Mouse (Mus musculus): ENCODE measurements at regions not wholly inside any gene's neighbourhood (a gene's known extent, or its start where the extent isn't known, plus 50 kb on each side); places are given as distances from the start of the nearest gene placed in this dataset.

DNA sequence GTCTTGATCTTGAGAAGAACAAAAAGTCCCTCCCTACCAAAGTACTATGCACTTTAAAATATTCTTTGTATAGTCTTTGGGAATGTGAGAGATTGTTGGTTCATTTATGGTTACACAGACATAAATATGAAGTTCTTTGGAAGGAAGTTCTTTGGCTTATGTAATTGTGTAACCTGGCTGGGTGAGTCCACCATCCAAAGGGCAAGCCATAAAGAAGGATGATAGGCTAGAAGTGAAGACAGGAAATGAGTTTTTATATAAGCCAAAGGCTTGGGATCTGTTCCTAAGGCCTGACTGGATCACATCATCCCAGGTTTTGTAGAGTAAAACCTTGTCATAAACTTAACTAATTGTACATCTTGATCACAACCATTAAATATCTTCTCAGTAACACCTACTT is 65.0 kb upstream of the Hif1a start:
- Histone ChIP-seq H3K4me2 (ENCODE audit: low read depth) (no peak overlapping the region), H3ac (ENCODE audit: control insufficient read depth, insufficient read length) (no peak overlapping the region), H3K27me3 (ENCODE audit: control insufficient read depth, insufficient read depth, insufficient read length) (no peaks in the 10 kb centered on the region), H3K36me3 (ENCODE audit: control insufficient read depth, insufficient read depth) (no peaks in the 10 kb centered on the region), H3K4me3 (no peak overlapping the region), H3K79me2 (ENCODE audit: control insufficient read depth, insufficient read depth) (no peaks in the 10 kb centered on the region)
- TF ChIP-seq SRF (IDR thresholded peaks at IDR 0.05; ENCODE audit: control insufficient read depth, insufficient read length, low read depth) (no peak), E2F4 (IDR thresholded peaks at IDR 0.05; ENCODE audit: insufficient read depth) (no peak), REST (IDR thresholded peaks at IDR 0.05; ENCODE audit: insufficient read depth, insufficient read length) (no peak), POLR2AphosphoS2 (IDR thresholded peaks at IDR 0.05; ENCODE audit: insufficient read length, low read depth) (no peak), MYOG (IDR thresholded peaks at IDR 0.05; ENCODE audit: control insufficient read depth in 1 of 3, insufficient read depth in 1 of 3, insufficient read length in 2 of 3, low read depth in 2 of 3) (no peak), MAX (IDR thresholded peaks at IDR 0.05; ENCODE audit: low read depth) (no peak), MYOD1 (IDR thresholded peaks at IDR 0.05; ENCODE audit: control insufficient read depth in 1 of 3, insufficient read length in 2 of 3, low read depth in 2 of 3) (no peak), TCF3 (IDR thresholded peaks at IDR 0.05; ENCODE audit: insufficient read length, low read depth) (no peak), TCF12 (IDR thresholded peaks at IDR 0.05; ENCODE audit: insufficient read depth, poor library complexity, severe bottlenecking) (no peak), POLR2A (IDR thresholded peaks at IDR 0.05; ENCODE audit: insufficient read length, low read depth) (no peak), USF1 (IDR thresholded peaks at IDR 0.05; ENCODE audit: low read depth) (no peak), CEBPB (IDR thresholded peaks at IDR 0.05; ENCODE audit: insufficient read depth, poor library complexity, severe bottlenecking) (no peak)

DNA sequence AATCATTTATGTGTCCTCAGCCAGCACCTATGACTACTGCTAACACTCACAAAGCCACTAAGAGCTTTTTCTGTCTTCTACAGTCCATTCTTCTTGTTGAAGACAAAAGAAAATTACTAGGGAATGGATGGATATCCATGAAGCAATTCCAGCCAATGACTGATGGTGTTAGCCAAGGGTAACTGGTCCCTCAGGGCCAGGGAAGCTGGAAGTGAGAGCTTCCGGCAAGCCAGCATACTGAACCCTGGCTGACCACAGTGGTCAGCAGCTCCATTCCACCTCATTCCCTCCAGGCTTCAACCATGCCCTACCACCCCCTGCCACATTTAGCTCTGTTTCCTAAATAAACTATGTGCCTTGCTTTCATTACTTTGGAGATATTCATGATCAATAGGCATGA is 64.1 kb upstream of the Hif1a start:
- H3K27me3 ChIP-seq (ENCODE audit: control insufficient read depth, insufficient read depth, insufficient read length): no peaks in the 10 kb centered on the region
- no peaks in the 10 kb centered on the region for H3K36me3 ChIP-seq (ENCODE audit: control insufficient read depth, insufficient read depth)
- H3K4me3 ChIP-seq: no peak overlapping the region
- H3K79me2 ChIP-seq (ENCODE audit: control insufficient read depth, insufficient read depth): no peaks in the 10 kb centered on the region
- no peak overlapping the region for H3ac ChIP-seq (ENCODE audit: control insufficient read depth, insufficient read length)
- TF ChIP-seq E2F4 (IDR thresholded peaks at IDR 0.05; ENCODE audit: insufficient read depth) (no peak), MYOG (IDR thresholded peaks at IDR 0.05; ENCODE audit: control insufficient read depth in 1 of 3, insufficient read depth in 1 of 3, insufficient read length in 2 of 3, low read depth in 2 of 3) (no peak), CEBPB (IDR thresholded peaks at IDR 0.05; ENCODE audit: insufficient read depth, poor library complexity, severe bottlenecking) (no peak), MAX (IDR thresholded peaks at IDR 0.05; ENCODE audit: low read depth) (no peak), TCF3 (IDR thresholded peaks at IDR 0.05; ENCODE audit: insufficient read length, low read depth) (no peak), MYOD1 (IDR thresholded peaks at IDR 0.05; ENCODE audit: control insufficient read depth in 1 of 3, insufficient read length in 2 of 3, low read depth in 2 of 3) (no peak), POLR2AphosphoS2 (IDR thresholded peaks at IDR 0.05; ENCODE audit: insufficient read length, low read depth) (no peak), REST (IDR thresholded peaks at IDR 0.05; ENCODE audit: insufficient read depth, insufficient read length) (no peak), POLR2A (IDR thresholded peaks at IDR 0.05; ENCODE audit: insufficient read length, low read depth) (no peak), SRF (IDR thresholded peaks at IDR 0.05; ENCODE audit: control insufficient read depth, insufficient read length, low read depth) (no peak), USF1 (IDR thresholded peaks at IDR 0.05; ENCODE audit: low read depth) (no peak), TCF12 (IDR thresholded peaks at IDR 0.05; ENCODE audit: insufficient read depth, poor library complexity, severe bottlenecking) (no peak)
- H3K4me2 ChIP-seq (ENCODE audit: low read depth): no peak overlapping the region

DNA sequence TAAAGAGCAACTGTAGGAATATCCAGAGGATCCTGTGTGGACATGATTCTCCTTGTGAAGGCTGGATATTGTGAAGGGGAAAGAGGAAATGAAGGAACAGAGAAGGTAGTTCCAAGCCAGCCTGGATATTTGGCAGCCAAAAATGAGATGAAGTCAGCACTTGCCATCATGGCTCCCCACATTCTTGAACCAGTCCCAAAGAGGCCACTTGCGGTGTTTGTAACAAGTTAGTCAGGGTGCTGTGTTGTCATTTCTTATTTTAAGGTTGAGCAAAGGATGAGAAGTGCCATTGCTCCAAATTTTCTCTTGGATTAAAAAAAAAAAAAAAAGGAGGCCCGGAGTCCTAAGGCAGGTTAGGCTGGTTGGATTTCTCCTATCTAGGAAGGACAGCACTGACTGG is 63.3 kb upstream of the Hif1a start:
- no peaks in the 10 kb centered on the region for H3K36me3 ChIP-seq (ENCODE audit: control insufficient read depth, insufficient read depth)
- no peak for TF ChIP-seq POLR2AphosphoS2 (IDR thresholded peaks at IDR 0.05; ENCODE audit: insufficient read length, low read depth)
- TF ChIP-seq TCF12 (IDR thresholded peaks at IDR 0.05; ENCODE audit: insufficient read depth, poor library complexity, severe bottlenecking): no peak
- no peak for TF ChIP-seq SRF (IDR thresholded peaks at IDR 0.05; ENCODE audit: control insufficient read depth, insufficient read length, low read depth)
- TF ChIP-seq MAX (IDR thresholded peaks at IDR 0.05; ENCODE audit: low read depth): no peak
- no peak for TF ChIP-seq TCF3 (IDR thresholded peaks at IDR 0.05; ENCODE audit: insufficient read length, low read depth)
- TF ChIP-seq POLR2A (IDR thresholded peaks at IDR 0.05; ENCODE audit: insufficient read length, low read depth): no peak
- no peak for TF ChIP-seq MYOD1 (IDR thresholded peaks at IDR 0.05; ENCODE audit: control insufficient read depth in 1 of 3, insufficient read length in 2 of 3, low read depth in 2 of 3)
- no peak for TF ChIP-seq CEBPB (IDR thresholded peaks at IDR 0.05; ENCODE audit: insufficient read depth, poor library complexity, severe bottlenecking)
- no peak for TF ChIP-seq REST (IDR thresholded peaks at IDR 0.05; ENCODE audit: insufficient read depth, insufficient read length)
- no peak for TF ChIP-seq E2F4 (IDR thresholded peaks at IDR 0.05; ENCODE audit: insufficient read depth)
- TF ChIP-seq MYOG (IDR thresholded peaks at IDR 0.05; ENCODE audit: control insufficient read depth in 1 of 3, insufficient read depth in 1 of 3, insufficient read length in 2 of 3, low read depth in 2 of 3): no peak
- no peak for TF ChIP-seq USF1 (IDR thresholded peaks at IDR 0.05; ENCODE audit: low read depth)
- no peaks in the 10 kb centered on the region for H3K79me2 ChIP-seq (ENCODE audit: control insufficient read depth, insufficient read depth)
- H3K27me3 ChIP-seq (ENCODE audit: control insufficient read depth, insufficient read depth, insufficient read length): no peaks in the 10 kb centered on the region
- H3ac ChIP-seq (ENCODE audit: control insufficient read depth, insufficient read length): no peak overlapping the region
- H3K4me3 ChIP-seq: no peak overlapping the region
- H3K4me2 ChIP-seq (ENCODE audit: low read depth): peak overlapping the region; percentile 72

DNA sequence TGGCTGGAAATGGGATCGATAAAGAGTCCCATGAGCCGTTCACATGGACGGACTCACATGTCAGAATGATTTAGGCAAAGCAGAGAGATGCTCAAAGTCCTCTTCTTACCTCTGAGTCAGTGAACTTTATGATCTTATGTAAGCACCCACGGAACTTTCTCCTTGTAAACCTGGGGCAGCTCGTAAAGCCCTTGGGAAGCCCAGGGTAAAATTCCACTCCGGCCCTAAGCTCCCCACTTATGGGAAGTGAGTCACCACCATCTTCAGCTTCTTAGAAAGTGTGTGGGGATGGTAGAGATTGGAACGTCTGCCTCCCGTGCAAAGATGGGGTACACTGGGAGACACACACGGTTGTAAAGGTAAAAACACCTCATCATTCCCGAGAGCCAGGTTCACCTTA is 62.8 kb upstream of the Hif1a start:
- no peaks in the 10 kb centered on the region for H3K36me3 ChIP-seq (ENCODE audit: control insufficient read depth, insufficient read depth)
- H3K4me2 ChIP-seq (ENCODE audit: low read depth): peak overlapping the region; percentile 72
- H3K79me2 ChIP-seq (ENCODE audit: control insufficient read depth, insufficient read depth): no peaks in the 10 kb centered on the region
- TF ChIP-seq REST (IDR thresholded peaks at IDR 0.05; ENCODE audit: insufficient read depth, insufficient read length) (no peak), TCF3 (IDR thresholded peaks at IDR 0.05; ENCODE audit: insufficient read length, low read depth) (no peak), SRF (IDR thresholded peaks at IDR 0.05; ENCODE audit: control insufficient read depth, insufficient read length, low read depth) (no peak), POLR2AphosphoS2 (IDR thresholded peaks at IDR 0.05; ENCODE audit: insufficient read length, low read depth) (no peak), E2F4 (IDR thresholded peaks at IDR 0.05; ENCODE audit: insufficient read depth) (no peak), MYOG (IDR thresholded peaks at IDR 0.05; ENCODE audit: control insufficient read depth in 1 of 3, insufficient read depth in 1 of 3, insufficient read length in 2 of 3, low read depth in 2 of 3) (no peak), USF1 (IDR thresholded peaks at IDR 0.05; ENCODE audit: low read depth) (no peak), CEBPB (IDR thresholded peaks at IDR 0.05; ENCODE audit: insufficient read depth, poor library complexity, severe bottlenecking) (no peak), TCF12 (IDR thresholded peaks at IDR 0.05; ENCODE audit: insufficient read depth, poor library complexity, severe bottlenecking) (no peak), MYOD1 (IDR thresholded peaks at IDR 0.05; ENCODE audit: control insufficient read depth in 1 of 3, insufficient read length in 2 of 3, low read depth in 2 of 3) (no peak), MAX (IDR thresholded peaks at IDR 0.05; ENCODE audit: low read depth) (no peak), POLR2A (IDR thresholded peaks at IDR 0.05; ENCODE audit: insufficient read length, low read depth) (no peak)
- H3ac ChIP-seq (ENCODE audit: control insufficient read depth, insufficient read length): no peak overlapping the region
- H3K27me3 ChIP-seq (ENCODE audit: control insufficient read depth, insufficient read depth, insufficient read length): no peaks in the 10 kb centered on the region
- H3K4me3 ChIP-seq: no peak overlapping the region

Measured in myocyte (in vitro differentiated cells).